11 mouse cellular contexts compared by ENCODE assay signal in genomic region chr16:57144741-57145140, GRCm38 (mm10).
"Had no signal": no experiment of that assay in that cellular context is flagged by ENCODE, and none has a peak within 500 bp of the region (broad histone marks: within the 10 kb centered on the region; RNA-seq: fewer than 3 reads in every experiment).

No protein-coding gene starts in this region.

- DNase-seq: kidney, adult 9 months; kidney, postnatal 4 days; liver; lung, adult 2 months; lung, postnatal 14 days; lung, postnatal 4 days; midbrain, embryonic 14.5 days; right cerebral cortex, postnatal 4 days; thymus, adult 2 months; thymus, postnatal 14 days; thymus, postnatal 4 days had no signal
